Mouse (Mus musculus): ENCODE results near the gene Rtbdn. TPM values are rescaled to one million over a fixed set of nuclear protein-coding genes. Genes with fewer than 3 reads are reported as not detected.

Rtbdn gene
- polyA plus RNA-seq, 1 experiment from 2014 or later: not detected

- Histone ChIP-seq H3K27me3 (replicated peaks; ENCODE audit: control insufficient read depth, insufficient read depth, low read length) (peaks cover 24% of the 10 kb centered on the region), H3K4me1 (ENCODE audit: control insufficient read depth, insufficient read depth, low read length) (0 out of 2 replicates have a peak, but pooled peaks cover 3% of the 10 kb centered on the region), H3K4me2 (ENCODE audit: low read depth, low read length) (no peak overlapping the region), H3K36me3 (ENCODE audit: control insufficient read depth, insufficient read depth, low read length) (peaks cover 14% of the 10 kb centered on the region; the same call in 1 of the 2 replicates), H3K9me3 (ENCODE audit: control insufficient read depth, low read length) (no peaks in the 10 kb centered on the region), H3K4me3 (ENCODE audit: low read depth, low read length) (no peak overlapping the region), H3K27ac (replicated peaks; ENCODE audit: low read depth, low read length) (no peak overlapping the region), H3K9ac (ENCODE audit: low read depth, low read length) (no peak overlapping the region)
- ATAC-seq (ENCODE audit: low read depth) (peak; percentile 42; the same call in 1 of the 2 replicates), DNase-seq (ENCODE audit: low spot score) (no peak)
- 8% methylated on average over 18 of the region's 18 CpGs for whole genome bisulfite sequencing
These were observed 5.9 kb downstream of the Rtbdn start for GRCm38 (mm10) chr8:84952612-84953255.

- Histone ChIP-seq H3K4me2 (ENCODE audit: low read depth, low read length) (no peak overlapping the region), H3K27ac (replicated peaks; ENCODE audit: low read depth, low read length) (no peak overlapping the region), H3K4me3 (ENCODE audit: low read depth, low read length) (no peak overlapping the region), H3K4me1 (ENCODE audit: control insufficient read depth, insufficient read depth, low read length) (0 out of 2 replicates have a peak, but pooled peaks cover 3% of the 10 kb centered on the region), H3K27me3 (replicated peaks; ENCODE audit: control insufficient read depth, insufficient read depth, low read length) (0 out of 2 replicates have a peak, but pooled peaks cover 8% of the 10 kb centered on the region), H3K36me3 (ENCODE audit: control insufficient read depth, insufficient read depth, low read length) (peaks cover 23% of the 10 kb centered on the region), H3K9me3 (ENCODE audit: control insufficient read depth, low read length) (no peaks in the 10 kb centered on the region), H3K9ac (ENCODE audit: low read depth, low read length) (no peak overlapping the region)
- ATAC-seq (ENCODE audit: low read depth) (no peak), DNase-seq (ENCODE audit: low spot score) (peak; percentile 70)
- 45% methylated on average over 2 of the region's 2 CpGs for WGBS
These were observed 10.0 kb downstream of the Rtbdn start for GRCm38 (mm10) chr8:84956768-84957167.

- DNase-seq (ENCODE audit: low spot score) (no peak), ATAC-seq (ENCODE audit: low read depth) (no peak)
- H3K9me3 ChIP-seq (ENCODE audit: control insufficient read depth, low read length): no peaks in the 10 kb centered on the region
- H3K27me3 ChIP-seq (replicated peaks; ENCODE audit: control insufficient read depth, insufficient read depth, low read length): no peaks in the 10 kb centered on the region
- no peak overlapping the region for H3K9ac ChIP-seq (ENCODE audit: low read depth, low read length)
- H3K4me3 ChIP-seq (ENCODE audit: low read depth, low read length): no peak overlapping the region
- 0 out of 2 replicates have a peak, but pooled peaks cover 1% of the 10 kb centered on the region for H3K4me1 ChIP-seq (ENCODE audit: control insufficient read depth, insufficient read depth, low read length)
- WGBS: 85% methylated on average over 7 of the region's 7 CpGs
- no peak overlapping the region for H3K4me2 ChIP-seq (ENCODE audit: low read depth, low read length)
- H3K27ac ChIP-seq (replicated peaks; ENCODE audit: low read depth, low read length): no peak overlapping the region
- peaks cover 30% of the 10 kb centered on the region for H3K36me3 ChIP-seq (ENCODE audit: control insufficient read depth, insufficient read depth, low read length)
These were observed 13.0 kb downstream of the Rtbdn start for GRCm38 (mm10) chr8:84959811-84960210.

GRCm38 (mm10) chr8:84963952-84964351, 17.2 kb downstream of the Rtbdn start:
- H3K4me1 ChIP-seq (ENCODE audit: control insufficient read depth, insufficient read depth, low read length): peaks cover 15% of the 10 kb centered on the region; the same call in 1 of the 2 replicates
- DNase-seq (ENCODE audit: low spot score) (no peak), ATAC-seq (ENCODE audit: low read depth) (no peak)
- no peaks in the 10 kb centered on the region for H3K27me3 ChIP-seq (replicated peaks; ENCODE audit: control insufficient read depth, insufficient read depth, low read length)
- no peak overlapping the region for H3K4me3 ChIP-seq (ENCODE audit: low read depth, low read length)
- peaks cover 14% of the 10 kb centered on the region; the same call in 1 of the 2 replicates for H3K36me3 ChIP-seq (ENCODE audit: control insufficient read depth, insufficient read depth, low read length)
- H3K4me2 ChIP-seq (ENCODE audit: low read depth, low read length): no peak overlapping the region
- no peak overlapping the region for H3K9ac ChIP-seq (ENCODE audit: low read depth, low read length)
- no peaks in the 10 kb centered on the region for H3K9me3 ChIP-seq (ENCODE audit: control insufficient read depth, low read length)
- 86% methylated on average over 4 of the region's 4 CpGs for WGBS
- H3K27ac ChIP-seq (replicated peaks; ENCODE audit: low read depth, low read length): no peak overlapping the region

- peak overlapping the region; percentile 53 for H3K27ac ChIP-seq (replicated peaks; ENCODE audit: low read depth, low read length)
- peaks cover 12% of the 10 kb centered on the region for H3K36me3 ChIP-seq (ENCODE audit: control insufficient read depth, insufficient read depth, low read length)
- H3K9me3 ChIP-seq (ENCODE audit: control insufficient read depth, low read length): no peaks in the 10 kb centered on the region
- WGBS: 0% methylated on average over 35 of the region's 41 CpGs
- no peaks in the 10 kb centered on the region for H3K27me3 ChIP-seq (replicated peaks; ENCODE audit: control insufficient read depth, insufficient read depth, low read length)
- peak overlapping the region; percentile 83 for H3K4me2 ChIP-seq (ENCODE audit: low read depth, low read length)
- DNase-seq (ENCODE audit: low spot score) (peak; percentile 99), ATAC-seq (ENCODE audit: low read depth) (peak; percentile 87)
- peak overlapping the region; percentile 63 for H3K9ac ChIP-seq (ENCODE audit: low read depth, low read length)
- H3K4me1 ChIP-seq (ENCODE audit: control insufficient read depth, insufficient read depth, low read length): peaks cover 20% of the 10 kb centered on the region
- peak overlapping the region; percentile 53 for H3K4me3 ChIP-seq (ENCODE audit: low read depth, low read length)
These were observed 19.0 kb downstream of the Rtbdn start for GRCm38 (mm10) chr8:84965731-84966291.

- Histone ChIP-seq H3K4me2 (ENCODE audit: low read depth, low read length) (peak overlapping the region; percentile 83), H3K9ac (ENCODE audit: low read depth, low read length) (no peak overlapping the region), H3K4me1 (ENCODE audit: control insufficient read depth, insufficient read depth, low read length) (peaks cover 23% of the 10 kb centered on the region), H3K36me3 (ENCODE audit: control insufficient read depth, insufficient read depth, low read length) (peaks cover 15% of the 10 kb centered on the region), H3K4me3 (ENCODE audit: low read depth, low read length) (0 out of 2 replicates have a peak overlapping the region, but pooled peaks have one; percentile 53), H3K9me3 (ENCODE audit: control insufficient read depth, low read length) (no peaks in the 10 kb centered on the region), H3K27ac (replicated peaks; ENCODE audit: low read depth, low read length) (no peak overlapping the region), H3K27me3 (replicated peaks; ENCODE audit: control insufficient read depth, insufficient read depth, low read length) (no peaks in the 10 kb centered on the region)
- DNase-seq (ENCODE audit: low spot score): no peak
- 53% methylated on average over 3 of the region's 3 CpGs for WGBS
- ATAC-seq (ENCODE audit: low read depth): no peak
These were observed 19.8 kb downstream of the Rtbdn start for GRCm38 (mm10) chr8:84966603-84967002.

- DNase-seq (ENCODE audit: low spot score): no peak
- H3K9ac ChIP-seq (ENCODE audit: low read depth, low read length): no peak overlapping the region
- H3K27me3 ChIP-seq (replicated peaks; ENCODE audit: control insufficient read depth, insufficient read depth, low read length): no peaks in the 10 kb centered on the region
- H3K4me2 ChIP-seq (ENCODE audit: low read depth, low read length): peak overlapping the region; percentile 94; the same call in 1 of the 2 replicates
- H3K27ac ChIP-seq (replicated peaks; ENCODE audit: low read depth, low read length): no peak overlapping the region
- H3K4me1 ChIP-seq (ENCODE audit: control insufficient read depth, insufficient read depth, low read length): peaks cover 23% of the 10 kb centered on the region
- no peak for ATAC-seq (ENCODE audit: low read depth)
- peaks cover 21% of the 10 kb centered on the region for H3K36me3 ChIP-seq (ENCODE audit: control insufficient read depth, insufficient read depth, low read length)
- no peak overlapping the region; the same call in 1 of the 2 replicates for H3K4me3 ChIP-seq (ENCODE audit: low read depth, low read length)
- no peaks in the 10 kb centered on the region for H3K9me3 ChIP-seq (ENCODE audit: control insufficient read depth, low read length)
- 87% methylated on average over 13 of the region's 13 CpGs for WGBS
These were observed 20.9 kb downstream of the Rtbdn start for GRCm38 (mm10) chr8:84967532-84968304.

GRCm38 (mm10) chr8:84968650-84969049, 21.9 kb downstream of the Rtbdn start:
- H3K4me1 ChIP-seq (ENCODE audit: control insufficient read depth, insufficient read depth, low read length): peaks cover 23% of the 10 kb centered on the region
- no peak for DNase-seq (ENCODE audit: low spot score)
- peak overlapping the region; percentile 94 for H3K4me2 ChIP-seq (ENCODE audit: low read depth, low read length)
- no peaks in the 10 kb centered on the region for H3K9me3 ChIP-seq (ENCODE audit: control insufficient read depth, low read length)
- H3K4me3 ChIP-seq (ENCODE audit: low read depth, low read length): peak overlapping the region; percentile 73
- no peak for ATAC-seq (ENCODE audit: low read depth)
- H3K27ac ChIP-seq (replicated peaks; ENCODE audit: low read depth, low read length): peak overlapping the region; percentile 78
- H3K9ac ChIP-seq (ENCODE audit: low read depth, low read length): peak overlapping the region; percentile 86
- H3K27me3 ChIP-seq (replicated peaks; ENCODE audit: control insufficient read depth, insufficient read depth, low read length): no peaks in the 10 kb centered on the region
- WGBS: 18% methylated on average over 2 of the region's 2 CpGs
- H3K36me3 ChIP-seq (ENCODE audit: control insufficient read depth, insufficient read depth, low read length): peaks cover 29% of the 10 kb centered on the region

Data from embryonic facial prominence, embryonic 14.5 days (tissue).